ENCODE assay signal across 14 mouse cellular contexts in the genomic region with DNA sequence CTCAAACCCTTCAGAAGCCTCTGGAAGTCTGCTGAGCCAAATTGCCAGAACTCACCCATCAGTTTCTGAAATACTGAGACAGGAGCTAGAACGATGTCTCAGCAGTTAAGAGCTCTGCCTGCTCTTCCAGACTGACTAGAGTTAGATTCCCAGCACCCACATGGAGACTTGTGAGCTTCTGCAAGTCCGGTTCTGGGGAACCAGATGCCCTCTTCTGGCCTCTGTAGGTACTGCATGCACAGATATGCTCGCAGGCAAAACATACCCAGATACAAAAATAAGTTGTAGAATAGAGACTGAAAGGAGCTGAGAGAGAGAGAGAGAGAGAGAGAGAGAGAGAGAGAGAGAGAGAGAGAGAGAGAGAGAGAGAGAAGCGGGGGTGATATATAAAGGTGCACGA. TPM values are rescaled to one million over a fixed set of nuclear protein-coding genes. Genes with fewer than 3 reads are reported as not detected.
DNase-seq lines count a peak whose midpoint lies in the region; ATAC-seq and TF ChIP-seq lines count a peak whose summit lies in the region.
"Had no signal": no experiment of that assay in that cellular context is flagged by ENCODE, and none has a peak within 500 bp of the region (broad histone marks: within the 10 kb centered on the region; RNA-seq: fewer than 3 reads in every experiment).

No protein-coding gene starts in this region.

- no peak overlapping the region for H3K4me3 ChIP-seq in heart, postnatal 0 days (ENCODE audit: low read depth, low read length)
- no peak overlapping the region for H3K4me3 ChIP-seq in midbrain, postnatal 0 days (ENCODE audit: low read depth, low read length)
- no peak overlapping the region for H3K4me3 ChIP-seq in midbrain, embryonic 16.5 days (ENCODE audit: low read depth, low read length)
- H3K4me3 ChIP-seq: forebrain, embryonic 10.5 days had no signal

- peak; percentile 17; the same call in 1 of the 2 replicates for TF ChIP-seq CTCF in heart, postnatal 0 days (IDR thresholded peaks at IDR 0.05; ENCODE audit: low read depth)
- TF ChIP-seq CTCF in midbrain, postnatal 0 days (IDR thresholded peaks at IDR 0.05), result peak; percentile 36; the same call in 1 of the 2 replicates

- no peak overlapping the region for H3K9ac ChIP-seq in heart, postnatal 0 days (replicated peaks; ENCODE audit: low read depth, low read length)
- no peak overlapping the region for H3K9ac ChIP-seq in midbrain, postnatal 0 days (replicated peaks; ENCODE audit: low read length, poor library complexity, severe bottlenecking)
- no peak overlapping the region for H3K9ac ChIP-seq in midbrain, embryonic 16.5 days (ENCODE audit: low read depth, low read length)

- H3K4me1 ChIP-seq in heart, postnatal 0 days (ENCODE audit: control insufficient read depth, insufficient read depth), result peaks cover 13% of the 10 kb centered on the region
- H3K4me1 ChIP-seq in midbrain, postnatal 0 days (ENCODE audit: insufficient read depth, low read length), result no peaks in the 10 kb centered on the region
- H3K4me1 ChIP-seq in midbrain, embryonic 16.5 days (ENCODE audit: control insufficient read depth, insufficient read depth, low read length), result no peaks in the 10 kb centered on the region

- H3K9me3 ChIP-seq in heart, postnatal 0 days (replicated peaks; ENCODE audit: control insufficient read depth, low read length), result no peaks in the 10 kb centered on the region
- H3K9me3 ChIP-seq in midbrain, postnatal 0 days (ENCODE audit: low read length), result no peaks in the 10 kb centered on the region
- no peaks in the 10 kb centered on the region for H3K9me3 ChIP-seq in midbrain, embryonic 16.5 days (replicated peaks; ENCODE audit: control insufficient read depth, low read length, poor library complexity, severe bottlenecking)

- H3K27ac ChIP-seq in heart, postnatal 0 days (ENCODE audit: low read depth), result no peak overlapping the region
- H3K27ac ChIP-seq in midbrain, postnatal 0 days (ENCODE audit: low read depth, low read length), result no peak overlapping the region
- no peak overlapping the region for H3K27ac ChIP-seq in midbrain, embryonic 16.5 days (ENCODE audit: low read length)
- H3K27ac ChIP-seq: forebrain, embryonic 10.5 days had no signal

- no peak for ATAC-seq in heart, postnatal 0 days (ENCODE audit: insufficient read depth, low read depth)
- no peak for ATAC-seq in midbrain, postnatal 0 days (ENCODE audit: low FRiP score)
- no peak for ATAC-seq in midbrain, embryonic 16.5 days
- ATAC-seq: Patski had no signal

- H3K36me3 ChIP-seq in heart, postnatal 0 days (replicated peaks; ENCODE audit: control insufficient read depth, insufficient read depth, low read length), result no peaks in the 10 kb centered on the region
- H3K36me3 ChIP-seq in midbrain, postnatal 0 days (ENCODE audit: insufficient read depth, low read length), result no peaks in the 10 kb centered on the region
- no peaks in the 10 kb centered on the region for H3K36me3 ChIP-seq in midbrain, embryonic 16.5 days (ENCODE audit: control insufficient read depth, insufficient read depth, low read length)
- H3K36me3 ChIP-seq in splenic B cell, adult 2 months (ENCODE audit: control insufficient read depth, insufficient read depth, low read length, poor library complexity, severe bottlenecking), result no peaks in the 10 kb centered on the region
- H3K36me3 ChIP-seq: forebrain, embryonic 10.5 days had no signal

- no peak for DNase-seq in heart, postnatal 0 days (ENCODE audit: low spot score)
- DNase-seq in heart, adult 18-20 months, result no peak
- no peak for DNase-seq in midbrain, postnatal 0 days (ENCODE audit: low spot score)
- peak; percentile 40 for DNase-seq in NIH3T3 (ENCODE audit: low read depth)
- DNase-seq in splenic B cell, adult 2 months (ENCODE audit: low read depth, low spot score), result peak; percentile 66
- no peak for DNase-seq in urinary bladder, postnatal 10 days (ENCODE audit: low spot score)
- no peak for DNase-seq in embryo, embryonic 9.5 days (ENCODE audit: extremely low spot score)
- DNase-seq: embryo, embryonic 11 days; gastrocnemius, postnatal 25 days; heart, postnatal 36 days; lung, postnatal 36 days had no signal

- H3K4me2 ChIP-seq in heart, postnatal 0 days (ENCODE audit: low read depth, low read length), result no peak overlapping the region
- no peak overlapping the region for H3K4me2 ChIP-seq in midbrain, postnatal 0 days (ENCODE audit: low read depth, low read length, poor library complexity, severe bottlenecking)
- H3K4me2 ChIP-seq in midbrain, embryonic 16.5 days (ENCODE audit: low read length), result no peak overlapping the region

- TF ChIP-seq EP300 in heart, postnatal 0 days (IDR thresholded peaks at IDR 0.05; ENCODE audit: low read depth), result no peak

- H3K27me3 ChIP-seq in heart, postnatal 0 days (ENCODE audit: control insufficient read depth, insufficient read depth, low read length), result no peaks in the 10 kb centered on the region
- H3K27me3 ChIP-seq in midbrain, postnatal 0 days (ENCODE audit: insufficient read depth, low read length), result no peaks in the 10 kb centered on the region
- no peaks in the 10 kb centered on the region for H3K27me3 ChIP-seq in midbrain, embryonic 16.5 days (ENCODE audit: control insufficient read depth, insufficient read depth, low read depth, low read length)
- no peaks in the 10 kb centered on the region for H3K27me3 ChIP-seq in splenic B cell, adult 2 months (ENCODE audit: control insufficient read depth, insufficient read depth, low read length, poor library complexity, severe bottlenecking)
- H3K27me3 ChIP-seq: Patski had no signal

- whole genome bisulfite sequencing in heart, postnatal 0 days, result 80% methylated on average over 5 of the region's 5 CpGs
- WGBS in midbrain, postnatal 0 days, result 79% methylated on average over 5 of the region's 5 CpGs
- 77% methylated on average over 5 of the region's 5 CpGs for WGBS in midbrain, embryonic 16.5 days

RNA-seq across cellular contexts. Expression of a gene that starts 24.5 kb away (rescaled TPM):
- 5.0 TPM in 2 replicates for total RNA-seq in heart, postnatal 0 days (2014; rRNA removed; ENCODE audit: low replicate concordance)
- polyA plus RNA-seq in heart, postnatal 0 days (2015; fragmentation: Nextera tagmentation; extraction: Ambion mirVana), result 1.8 TPM in 2 replicates
- 1 to 10 TPM; 7.9 to 8.3 TPM for total RNA-seq in heart, adult 18-20 months (2021)
- 0.93 and 1.4 TPM in 2 replicates for total RNA-seq in midbrain, postnatal 0 days (2014; rRNA removed)
- 0.44 and 0.85 TPM in 2 replicates for polyA plus RNA-seq in midbrain, postnatal 0 days (2015; fragmentation: Nextera tagmentation; extraction: Ambion mirVana)
- polyA plus RNA-seq in midbrain, embryonic 16.5 days (2015; fragmentation: Nextera tagmentation; extraction: Ambion mirVana), result 0.16 and 0.25 TPM in 2 replicates

RNA-seq across cellular contexts. Expression of a gene that starts 47.4 kb away (rescaled TPM):
- 44.7 and 87.7 TPM in 2 replicates for total RNA-seq in heart, postnatal 0 days (2014; rRNA removed; ENCODE audit: low replicate concordance)
- 210 and 217 TPM in 2 replicates for polyA plus RNA-seq in heart, postnatal 0 days (2015; fragmentation: Nextera tagmentation; extraction: Ambion mirVana)
- total RNA-seq in heart, adult 18-20 months (2021), result 100 to 1,000 TPM in 1 of 2 experiments, 10 to 100 TPM in 1; 83.8 to 111 TPM
- total RNA-seq in midbrain, postnatal 0 days (2014; rRNA removed), result 35.8 and 50.9 TPM in 2 replicates
- polyA plus RNA-seq in midbrain, postnatal 0 days (2015; fragmentation: Nextera tagmentation; extraction: Ambion mirVana), result 175 and 185 TPM in 2 replicates
- 138 and 154 TPM in 2 replicates for polyA plus RNA-seq in midbrain, embryonic 16.5 days (2015; fragmentation: Nextera tagmentation; extraction: Ambion mirVana)

Comparison
In these comparisons a context has a peak if more than half of its experiments do, and no peak if none do; other contexts are left out.
1. DNase-seq: peak in NIH3T3 (single experiment) and splenic B cell, adult 2 months (single experiment); none in heart, postnatal 0 days (single experiment), heart, adult 18-20 months (0 of 2), midbrain, postnatal 0 days (single experiment), urinary bladder, postnatal 10 days (single experiment) and embryo, embryonic 9.5 days (single experiment).